Mouse (Mus musculus): ENCODE results near the gene Brip1.

Gene Brip1

DNA sequence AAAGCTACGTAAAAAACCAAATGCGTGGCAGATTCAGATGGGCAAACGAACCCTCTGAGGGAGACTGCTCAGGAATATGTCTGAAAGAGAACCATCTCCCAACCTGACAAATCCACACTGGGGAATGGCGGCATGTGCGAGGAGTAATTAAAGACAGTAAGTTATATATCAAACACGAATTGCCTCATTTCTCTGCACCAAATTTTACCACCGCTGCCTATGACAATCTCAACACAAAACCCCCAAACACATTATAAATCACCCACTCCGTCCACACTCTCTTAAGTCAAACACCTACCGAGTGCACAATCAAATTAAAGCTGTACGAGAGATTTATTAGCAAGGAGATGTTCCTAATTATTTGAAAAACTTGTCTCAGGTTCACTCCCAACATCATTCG is 184.8 kb downstream of the Brip1 start:
- no peak for DNase-seq

DNA sequence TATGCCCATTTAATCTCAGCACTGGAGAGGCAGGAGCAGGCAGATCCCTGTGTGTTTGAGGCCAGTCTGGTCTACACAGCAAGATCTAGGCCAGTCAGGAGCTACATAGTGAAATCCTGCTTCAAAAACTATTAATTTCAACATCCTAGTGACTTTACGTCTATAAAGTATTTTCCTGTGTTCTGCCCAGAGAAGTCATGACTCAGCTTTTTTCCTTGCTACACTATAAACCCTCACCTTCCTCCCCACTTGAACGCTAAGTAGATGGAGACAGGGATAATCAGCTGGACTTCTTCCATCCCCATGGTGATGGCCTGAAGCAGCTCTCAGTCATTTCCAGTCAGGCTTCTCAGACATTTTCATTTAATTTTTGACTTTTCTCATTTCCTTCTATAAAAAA is 187.9 kb downstream of the Brip1 start:
- DNase-seq, result no peak

GRCm38 (mm10) chr11:86010458-86010857 is 190.5 kb downstream of the Brip1 start:
- DNase-seq, result no peak

- no peak for DNase-seq
Measured at GRCm38 (mm10) chr11:86008211-86008905, 192.6 kb downstream of the Brip1 start.

Data from cerebellum, adult 18-20 months (tissue).